Mouse (Mus musculus) midbrain, embryonic 14.5 days (tissue): ENCODE data around the gene Nr5a2. TPM values are rescaled to one million over a fixed set of nuclear protein-coding genes. Genes with fewer than 3 reads are reported as not detected.
A peak's percentile ranks its signal among the peaks of the same experiment; 100 is the strongest.

Experiments used
- ATAC-seq: fragments of 200-750 bp; cut with Nextera tagmentation; 2 replicates; pipeline ENCODE4 v1.8.0; 2017; ENCODE audit warnings: moderate number of reproducible peaks, moderate library complexity; ENCODE audit not compliant: low FRiP score, low TSS enrichment
- DNase-seq: peaks from one replicate; pipeline ENCODE4 v3.0.0-alpha.2; 2015
- H3K27ac ChIP-seq: fragments of 300-500 bp; sonication (generic); replicated peaks from 2 replicates; pipeline ENCODE4 v1.5.1; 2014; ENCODE audit warnings: mild to moderate bottlenecking, low read depth, low read length, moderate library complexity
- H3K27me3 ChIP-seq: fragments of 300-500 bp; sonication (generic); 2 replicates; pipeline ENCODE4 v1.6.1; 2014; ENCODE audit warnings: low read length, control low read depth, mixed read lengths; ENCODE audit not compliant: control insufficient read depth, insufficient read depth
- H3K36me3 ChIP-seq: fragments of 300-500 bp; sonication (generic); 2 replicates; pipeline ENCODE4 v1.6.1; 2014; ENCODE audit warnings: low read length, control low read depth; ENCODE audit not compliant: control insufficient read depth, insufficient read depth
- H3K4me1 ChIP-seq: fragments of 300-500 bp; sonication (generic); 2 replicates; pipeline ENCODE4 v1.6.1; 2014; ENCODE audit warnings: mild to moderate bottlenecking, antibody characterized with exemption, low read length, control low read depth; ENCODE audit not compliant: control insufficient read depth, insufficient read depth
- H3K4me2 ChIP-seq: fragments of 300-500 bp; sonication (generic); 2 replicates; pipeline ENCODE4 v1.6.1; 2014; ENCODE audit warnings: mild to moderate bottlenecking, low read length, moderate library complexity
- H3K4me3 ChIP-seq: fragments of 300-500 bp; sonication (generic); replicated peaks from 2 replicates; pipeline ENCODE4 v1.5.1; 2014; ENCODE audit warnings: low read depth, low read length
- H3K9ac ChIP-seq: fragments of 300-500 bp; sonication (generic); replicated peaks from 2 replicates; pipeline ENCODE4 v1.6.1; 2014; ENCODE audit warnings: mild to moderate bottlenecking, low read length, moderate library complexity
- H3K9me3 ChIP-seq: fragments of 300-500 bp; sonication (generic); 2 replicates; pipeline ENCODE4 v1.6.1; 2016; ENCODE audit warnings: low read length, control low read depth, mixed read lengths; ENCODE audit not compliant: control insufficient read depth
- WGBS: fragments of 180-500 bp; shearing (Covaris S2); extraction: QIAGEN DNeasy Blood & Tissue Kit; methylation state at CpG from one replicate; pipeline ENCODE4 v1.1.7; 2014; 5-methylcytosine and 5-hydroxymethylcytosine counted together
- polyA plus RNA-seq: library from polyadenylated mRNA; unstranded; fragments of >200 nt; fragmentation: Nextera tagmentation; extraction: Ambion mirVana; gene quantifications from 2 replicates; pipeline ENCODE4 v1.2.1, GENCODE M21; 2014

Gene Nr5a2
- polyA plus RNA-seq, 1 experiment from 2014 or later: 1.6 TPM

GRCm38 (mm10) chr1:136858724-136859123 lies 101.5 kb downstream of the Nr5a2 start:
- no peaks in the 10 kb centered on the region for H3K36me3 ChIP-seq
- WGBS: 83% methylated on average over 4 of the region's 4 CpGs
- DNase-seq (no peak), ATAC-seq (no peak)
- H3K9me3 ChIP-seq: no peaks in the 10 kb centered on the region
- no peak overlapping the region for H3K4me2 ChIP-seq
- H3K4me3 ChIP-seq: no peak overlapping the region
- H3K27ac ChIP-seq: no peak overlapping the region
- H3K27me3 ChIP-seq: no peaks in the 10 kb centered on the region
- H3K4me1 ChIP-seq: no peaks in the 10 kb centered on the region
- no peak overlapping the region for H3K9ac ChIP-seq

GRCm38 (mm10) chr1:136856104-136856503 lies 104.1 kb downstream of the Nr5a2 start:
- Histone ChIP-seq H3K4me1 (no peaks in the 10 kb centered on the region), H3K4me2 (no peak overlapping the region), H3K27ac (no peak overlapping the region), H3K9ac (no peak overlapping the region), H3K36me3 (no peaks in the 10 kb centered on the region), H3K27me3 (no peaks in the 10 kb centered on the region), H3K4me3 (no peak overlapping the region), H3K9me3 (no peaks in the 10 kb centered on the region)
- WGBS: 88% methylated on average over 3 of the region's 3 CpGs
- ATAC-seq (no peak), DNase-seq (no peak)

- 59% methylated on average over 6 of the region's 6 CpGs for WGBS
- no peak for ATAC-seq
These were observed 111.5 kb downstream of the Nr5a2 start for GRCm38 (mm10) chr1:136848791-136849190.

GRCm38 (mm10) chr1:136846081-136846480 lies 114.2 kb downstream of the Nr5a2 start:
- 38% methylated on average over 2 of the region's 2 CpGs for WGBS
- DNase-seq: peak; percentile 53
- ATAC-seq: no peak; the same call in 1 of the 2 replicates

More at GRCm38 (mm10) chr1:136848791-136849190, 111.5 kb downstream of the Nr5a2 start:
- Histone ChIP-seq H3K36me3 (no peaks in the 10 kb centered on the region), H3K4me3 (no peak overlapping the region), H3K9ac (no peak overlapping the region), H3K4me2 (no peak overlapping the region), H3K4me1 (peaks cover 13% of the 10 kb centered on the region; the same call in 1 of the 2 replicates), H3K27me3 (no peaks in the 10 kb centered on the region), H3K9me3 (no peaks in the 10 kb centered on the region), H3K27ac (no peak overlapping the region)
- no peak for DNase-seq

GRCm38 (mm10) chr1:136845341-136845740 lies 114.9 kb downstream of the Nr5a2 start:
- Histone ChIP-seq H3K4me2 (no peak overlapping the region), H3K9ac (no peak overlapping the region), H3K4me3 (no peak overlapping the region), H3K4me1 (peaks cover 13% of the 10 kb centered on the region; the same call in 1 of the 2 replicates), H3K9me3 (no peaks in the 10 kb centered on the region), H3K27me3 (no peaks in the 10 kb centered on the region), H3K36me3 (no peaks in the 10 kb centered on the region), H3K27ac (0 out of 2 replicates have a peak overlapping the region, but pooled peaks have one; percentile 37)
- ATAC-seq (no peak), DNase-seq (no peak)
- 79% methylated on average over 9 of the region's 9 CpGs for WGBS

More at GRCm38 (mm10) chr1:136846081-136846480, 114.2 kb downstream of the Nr5a2 start:
- Histone ChIP-seq H3K36me3 (no peaks in the 10 kb centered on the region), H3K9me3 (no peaks in the 10 kb centered on the region), H3K27ac (no peak overlapping the region), H3K4me3 (no peak overlapping the region), H3K4me2 (no peak overlapping the region), H3K9ac (no peak overlapping the region), H3K27me3 (no peaks in the 10 kb centered on the region), H3K4me1 (peaks cover 13% of the 10 kb centered on the region; the same call in 1 of the 2 replicates)

- no peak for ATAC-seq
- H3K4me1 ChIP-seq: peaks cover 3% of the 10 kb centered on the region; the same call in 1 of the 2 replicates
- H3K27me3 ChIP-seq: no peaks in the 10 kb centered on the region
- no peak for DNase-seq
- H3K4me3 ChIP-seq: no peak overlapping the region
- no peak overlapping the region for H3K27ac ChIP-seq
- no peaks in the 10 kb centered on the region for H3K36me3 ChIP-seq
- H3K4me2 ChIP-seq: no peak overlapping the region
- no peak overlapping the region for H3K9ac ChIP-seq
- 91% methylated on average over 7 of the region's 7 CpGs for WGBS
- H3K9me3 ChIP-seq: no peaks in the 10 kb centered on the region
These were observed 119.7 kb downstream of the Nr5a2 start for GRCm38 (mm10) chr1:136840512-136840911.

- Histone ChIP-seq H3K36me3 (no peaks in the 10 kb centered on the region), H3K4me2 (no peak overlapping the region), H3K9ac (no peak overlapping the region), H3K9me3 (no peaks in the 10 kb centered on the region), H3K4me3 (no peak overlapping the region), H3K27me3 (no peaks in the 10 kb centered on the region), H3K27ac (no peak overlapping the region), H3K4me1 (no peaks in the 10 kb centered on the region)
- DNase-seq (no peak), ATAC-seq (no peak)
- 84% methylated on average over 10 of the region's 10 CpGs for WGBS
These were observed 121.0 kb downstream of the Nr5a2 start for GRCm38 (mm10) chr1:136839202-136839601.

- H3K9ac ChIP-seq: no peak overlapping the region
- no peak overlapping the region for H3K4me2 ChIP-seq
- WGBS: 47% methylated on average over 12 of the region's 12 CpGs
These were observed 127.7 kb downstream of the Nr5a2 start for GRCm38 (mm10) chr1:136832305-136833152.

GRCm38 (mm10) chr1:136830992-136831391 lies 129.3 kb downstream of the Nr5a2 start:
- H3K27me3 ChIP-seq: no peaks in the 10 kb centered on the region
- 93% methylated on average over 6 of the region's 6 CpGs for WGBS
- H3K4me3 ChIP-seq: no peak overlapping the region
- H3K27ac ChIP-seq: no peak overlapping the region
- DNase-seq (no peak), ATAC-seq (no peak)
- H3K9ac ChIP-seq: no peak overlapping the region
- H3K4me1 ChIP-seq: no peaks in the 10 kb centered on the region
- H3K4me2 ChIP-seq: no peak overlapping the region
- no peaks in the 10 kb centered on the region for H3K9me3 ChIP-seq
- H3K36me3 ChIP-seq: no peaks in the 10 kb centered on the region

More at GRCm38 (mm10) chr1:136832305-136833152, 127.7 kb downstream of the Nr5a2 start:
- H3K9me3 ChIP-seq: no peaks in the 10 kb centered on the region
- H3K4me3 ChIP-seq: no peak overlapping the region
- no peaks in the 10 kb centered on the region for H3K36me3 ChIP-seq
- H3K27ac ChIP-seq: no peak overlapping the region
- ATAC-seq (no peak), DNase-seq (peak; percentile 46)
- H3K4me1 ChIP-seq: no peaks in the 10 kb centered on the region
- no peaks in the 10 kb centered on the region for H3K27me3 ChIP-seq
